Mouse (Mus musculus) lung, postnatal 25 days (tissue): Measurements from ENCODE around the gene Pglyrp2.
A peak's percentile ranks its signal among the peaks of the same experiment; 100 is the strongest.

ENCODE experiments used
- DNase-seq: peaks from one replicate; pipeline ENCODE4 v3.0.0; 2022; ENCODE audit warnings: low spot score

The Pglyrp2 gene

DNA sequence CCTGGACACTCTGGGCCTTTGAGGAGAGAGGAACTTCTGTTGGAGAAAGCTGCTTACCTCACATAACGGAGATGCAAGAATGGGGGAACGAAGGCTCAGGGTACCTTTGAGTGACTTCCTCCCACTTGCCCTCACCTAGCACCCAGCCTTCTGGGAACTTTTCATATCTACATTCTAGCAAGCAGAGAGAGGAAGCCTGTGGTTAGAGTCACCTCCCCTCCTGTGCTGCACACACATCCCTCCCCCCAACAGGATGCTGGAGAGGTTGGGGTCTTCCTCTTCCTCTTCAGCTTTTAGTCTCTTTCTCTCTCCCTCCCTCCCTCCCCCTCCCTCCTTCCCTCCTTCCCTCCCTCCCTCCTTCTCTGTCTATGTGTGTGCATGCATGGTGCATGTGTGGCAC is at the start of gene Pglyrp2:
TSS of gene Pglyrp2 (minus strand) at position 134 of the 400 bp plus-strand sequence.
- peak; percentile 27 for DNase-seq

DNA sequence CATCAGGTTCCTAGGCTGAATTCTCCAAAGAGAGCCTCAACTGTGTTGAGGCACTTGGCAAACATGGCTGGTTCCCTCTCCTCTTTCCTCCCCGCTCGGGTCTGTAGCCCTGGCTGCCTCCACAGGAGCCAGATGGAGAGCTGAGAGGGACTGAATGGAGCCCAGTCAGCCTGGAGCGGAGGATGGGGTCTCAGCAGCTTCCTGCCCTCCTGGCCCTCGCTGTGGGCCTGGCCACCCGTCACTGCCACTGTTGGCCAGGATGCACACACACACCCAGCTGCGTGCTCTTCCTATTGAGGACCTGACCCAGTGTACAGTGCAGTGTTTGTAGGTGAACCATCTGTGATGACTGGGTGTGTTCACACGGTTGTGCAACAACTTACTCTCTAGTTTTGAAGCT is 48.2 kb upstream of the Pglyrp2 start:
- no peak for DNase-seq

DNA sequence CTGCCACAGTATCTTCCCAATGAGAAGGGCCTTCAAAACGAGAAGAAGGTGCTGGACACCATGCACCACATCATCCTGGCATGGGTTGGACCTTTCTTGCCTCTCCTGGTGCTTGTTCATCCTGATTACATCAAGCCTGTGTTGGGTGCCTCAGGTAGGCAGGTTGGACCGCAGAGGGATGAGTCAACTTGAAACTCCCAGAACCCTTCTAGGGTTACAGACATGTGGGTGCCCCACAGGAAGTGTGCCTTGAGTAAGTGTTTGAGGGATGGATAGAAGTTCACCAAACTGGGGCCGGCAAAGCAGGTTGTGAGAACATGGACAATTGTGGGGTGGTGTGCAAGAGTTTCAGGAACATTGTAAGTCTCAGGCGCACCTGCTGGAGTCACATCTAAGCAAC is 46.8 kb upstream of the Pglyrp2 start:
- DNase-seq, result no peak

DNA sequence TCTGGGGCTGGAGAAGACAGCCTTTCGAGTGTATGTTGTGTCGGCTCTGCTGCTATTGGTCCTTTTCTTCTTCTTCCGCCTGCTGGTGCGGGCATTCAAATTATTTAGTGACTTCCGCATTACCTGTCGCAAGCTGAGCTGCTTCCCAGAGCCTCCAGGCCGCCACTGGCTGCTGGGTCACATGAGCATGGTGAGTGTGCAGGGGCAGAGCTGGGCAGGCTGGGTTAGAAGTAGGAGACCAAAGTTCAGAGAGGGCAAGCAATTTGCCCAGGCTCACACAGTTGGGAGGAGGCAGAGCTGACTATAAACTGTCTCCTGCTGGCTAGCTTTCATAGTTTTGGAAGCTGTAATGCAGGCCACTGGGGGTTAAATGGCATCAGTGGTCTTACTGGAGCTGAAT is 44.5 kb upstream of the Pglyrp2 start:
- DNase-seq, result no peak

DNA sequence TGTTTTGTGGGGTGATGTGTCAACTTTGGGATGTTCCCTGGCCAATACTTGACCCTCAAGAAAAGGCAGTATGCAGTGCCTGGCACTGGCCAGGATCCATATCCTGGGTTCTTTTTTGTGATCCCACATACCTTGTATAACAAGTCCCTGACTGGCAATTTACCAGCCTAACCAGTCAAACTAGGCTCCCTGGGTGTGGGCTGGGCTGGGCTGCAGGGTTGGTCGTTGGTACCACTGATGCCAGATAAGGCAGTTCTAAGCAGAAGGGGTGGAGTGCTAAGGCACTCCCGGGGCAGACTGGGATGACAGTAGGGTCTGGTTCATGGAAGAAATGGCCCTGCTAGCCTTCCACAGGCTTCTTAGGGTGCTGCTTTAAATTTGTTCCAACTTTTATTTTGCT is 31.0 kb upstream of the Pglyrp2 start:
- DNase-seq, result peak; percentile 12

DNA sequence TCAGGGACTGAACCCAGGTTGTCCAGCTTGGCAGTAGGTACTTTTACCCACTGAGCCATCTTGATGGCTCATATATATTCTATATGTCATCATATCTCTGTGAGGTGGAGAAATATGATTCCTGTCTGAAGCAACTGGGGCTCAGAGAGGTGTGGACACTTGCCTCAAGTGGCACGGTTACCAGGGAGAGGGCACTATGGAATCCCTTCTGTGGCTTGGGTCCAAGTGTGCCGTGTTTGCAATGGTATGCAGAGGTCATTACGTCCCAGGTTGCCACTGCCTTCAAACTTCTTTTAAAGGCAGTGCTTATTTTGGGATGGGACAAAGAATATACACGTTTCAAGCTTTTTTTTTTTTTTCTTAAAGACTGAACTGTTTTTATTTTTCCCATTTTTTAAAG is 30.2 kb upstream of the Pglyrp2 start:
- DNase-seq, result peak; percentile 59

DNA sequence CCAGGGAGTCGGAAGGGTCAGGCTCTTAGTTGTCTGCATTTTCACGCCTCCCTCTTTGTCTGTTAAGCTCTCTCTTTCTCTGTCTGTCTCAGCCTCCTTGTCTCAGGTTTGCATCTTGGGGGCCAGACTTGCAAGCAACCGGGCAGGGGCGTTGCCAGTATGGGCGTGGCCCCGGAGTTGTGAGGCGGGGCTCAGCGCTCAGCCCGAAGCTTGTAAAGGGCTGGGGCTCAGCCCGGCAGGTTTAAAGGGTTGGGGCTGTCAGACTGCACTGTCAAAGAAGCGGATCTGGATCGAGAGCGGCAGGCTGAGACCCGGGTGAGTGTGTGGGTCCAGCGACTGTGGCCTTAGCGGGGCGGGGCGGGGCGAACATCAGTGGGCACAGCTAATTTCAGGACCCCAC is 28.5 kb upstream of the Pglyrp2 start, which contains the start of gene Cyp4f39:
TSS of gene Cyp4f39 (plus strand) at position 242 of the 400 bp plus-strand sequence.
- peak; percentile 1 for DNase-seq

DNA sequence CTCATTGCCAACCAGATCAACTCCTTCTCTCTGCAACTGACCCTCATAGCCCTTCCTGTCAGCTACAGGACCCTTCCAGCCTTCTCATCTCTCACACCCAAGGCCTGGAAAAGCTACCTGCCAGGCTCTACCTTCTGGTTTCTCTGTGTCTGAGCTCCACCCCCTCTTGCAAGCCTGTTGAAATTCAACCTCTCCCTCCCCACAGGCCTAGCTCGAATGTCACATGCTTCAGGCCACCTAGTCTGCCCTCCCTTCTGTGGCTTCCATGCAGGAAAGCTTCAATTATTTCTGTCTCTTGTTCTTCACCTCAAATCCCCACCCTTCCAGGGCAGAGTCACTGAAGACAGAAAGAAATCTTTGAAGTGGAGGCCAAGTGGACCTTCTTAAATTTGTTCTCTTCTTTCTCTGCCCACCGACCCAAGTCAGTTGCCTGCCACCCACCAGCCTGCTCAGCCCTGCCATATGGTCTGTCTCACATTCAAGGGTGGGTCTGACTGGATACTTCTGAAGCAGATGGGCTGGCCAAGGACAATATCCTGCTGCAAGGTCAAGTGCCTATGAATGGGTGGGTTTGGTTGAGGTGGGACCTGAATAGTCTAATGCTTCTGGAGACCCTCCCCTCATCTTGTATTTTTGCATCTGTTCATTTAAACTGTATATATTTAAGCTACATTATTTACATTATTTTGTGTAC is 27.0 kb upstream of the Pglyrp2 start:
- no peak for DNase-seq

DNA sequence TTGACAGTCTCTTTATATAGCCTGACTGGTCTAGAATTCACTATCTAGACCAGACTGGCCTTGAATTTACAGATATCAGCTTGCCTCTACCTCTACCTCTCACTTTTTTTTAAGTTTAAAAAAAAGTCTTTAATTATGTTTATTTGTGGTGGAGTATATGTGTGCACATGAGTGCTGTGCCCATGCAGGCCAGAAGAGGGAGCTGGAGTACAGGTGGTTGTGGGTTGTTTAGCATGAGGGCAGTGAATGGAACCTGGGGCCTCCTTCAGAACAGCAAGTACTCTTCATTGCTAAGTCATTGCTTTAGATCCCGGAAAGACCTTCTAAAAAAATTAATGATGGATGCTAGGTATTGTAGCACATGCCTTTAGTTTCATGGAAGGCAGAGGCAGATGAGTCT is 25.1 kb upstream of the Pglyrp2 start:
- no peak for DNase-seq

DNA sequence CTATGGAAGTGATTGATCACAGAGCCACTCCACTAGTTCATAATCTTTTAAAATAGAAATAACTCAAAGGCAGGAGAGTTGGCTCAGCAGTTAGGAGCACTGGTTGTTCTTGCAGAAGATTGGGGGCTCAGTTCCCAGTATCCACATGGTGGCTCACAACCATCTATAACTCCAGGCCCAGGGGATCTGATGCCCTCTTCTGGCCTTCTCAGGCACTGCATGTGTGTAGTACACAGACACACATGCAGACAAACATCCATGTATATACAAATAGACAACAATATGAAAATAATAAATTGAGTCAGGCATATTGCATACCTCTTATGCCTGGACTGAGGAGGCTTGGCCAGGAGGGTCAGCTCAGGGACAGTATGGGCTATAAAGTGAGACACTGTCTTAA is 23.2 kb upstream of the Pglyrp2 start:
- DNase-seq, result no peak

DNA sequence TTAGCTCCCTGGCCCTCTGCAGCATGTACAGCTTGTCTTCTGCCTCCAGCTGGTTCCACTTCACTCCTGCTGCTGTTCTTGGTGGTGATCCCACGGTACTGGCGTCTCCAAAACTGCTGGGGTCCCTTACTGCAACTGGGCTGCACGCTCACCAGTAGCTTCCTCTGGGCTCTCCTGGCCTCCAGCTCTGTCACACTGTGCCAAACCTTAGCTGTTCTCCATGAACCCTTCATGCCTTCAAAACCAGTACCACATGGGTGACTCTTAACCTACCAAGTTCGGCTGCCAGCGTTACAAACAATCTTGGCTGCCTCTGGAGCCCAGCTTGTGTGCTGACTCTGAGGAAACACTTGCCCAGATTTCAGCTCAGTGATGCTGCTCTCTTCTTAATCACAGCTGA is 21.0 kb upstream of the Pglyrp2 start:
- no peak for DNase-seq

DNA sequence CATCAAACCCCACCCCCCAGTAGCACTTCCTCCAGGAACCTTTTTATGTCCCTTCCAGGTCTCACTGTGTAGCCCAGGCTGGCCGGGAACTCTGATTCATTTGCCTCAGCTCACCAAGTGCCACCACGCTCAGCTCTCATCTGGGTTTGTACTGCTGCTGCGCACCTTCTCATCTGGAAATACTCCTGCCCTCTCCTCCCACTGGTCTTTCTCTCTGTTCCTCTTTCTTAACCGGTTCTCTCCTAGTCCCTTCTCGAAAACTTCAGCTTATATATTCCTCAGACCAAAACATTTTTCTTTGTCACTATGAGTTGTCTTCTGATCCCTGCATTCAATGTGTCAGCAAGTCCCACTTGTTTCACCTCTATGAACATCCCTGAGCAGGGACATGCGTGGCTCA is 19.3 kb upstream of the Pglyrp2 start:
- DNase-seq, result no peak

DNA sequence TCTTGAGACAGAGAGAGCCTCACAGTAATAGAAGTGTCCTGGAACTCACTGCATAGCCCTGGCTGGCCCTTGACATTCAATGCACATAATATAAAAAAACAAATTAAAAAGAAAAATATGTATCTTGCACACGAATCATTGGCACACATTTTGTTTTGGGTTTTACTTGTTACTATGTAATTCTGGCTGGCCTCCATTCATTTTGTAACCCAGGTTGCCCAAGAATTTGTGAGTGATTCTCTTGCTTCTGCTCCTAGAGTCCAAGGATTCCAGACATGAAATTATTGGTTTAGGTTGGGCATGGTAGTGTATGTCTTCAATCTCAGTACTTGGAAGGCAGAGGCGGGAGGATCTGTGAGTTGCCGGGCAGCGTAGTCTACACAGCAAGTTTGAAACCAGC is 13.1 kb upstream of the Pglyrp2 start:
- no peak for DNase-seq

DNA sequence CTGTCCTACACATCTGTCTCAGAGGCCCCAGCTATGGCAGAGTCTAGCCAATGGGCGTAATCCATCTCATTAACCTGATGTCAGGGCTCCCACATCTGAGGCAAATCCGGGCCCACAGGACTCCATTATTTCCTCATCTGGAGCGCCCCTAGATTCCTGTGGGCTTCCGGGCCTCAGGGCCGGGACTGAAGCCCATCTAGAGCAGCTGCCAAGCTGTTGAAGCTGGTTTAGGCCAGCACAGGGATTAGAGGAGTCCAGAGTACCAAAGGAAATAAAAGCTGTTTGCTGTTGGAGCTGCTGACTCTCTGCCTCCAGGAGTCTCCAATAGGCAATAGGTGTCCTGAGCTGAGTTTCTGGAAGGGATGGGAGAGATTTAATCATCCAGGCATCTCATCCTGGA is 11.2 kb upstream of the Pglyrp2 start:
- no peak for DNase-seq

DNA sequence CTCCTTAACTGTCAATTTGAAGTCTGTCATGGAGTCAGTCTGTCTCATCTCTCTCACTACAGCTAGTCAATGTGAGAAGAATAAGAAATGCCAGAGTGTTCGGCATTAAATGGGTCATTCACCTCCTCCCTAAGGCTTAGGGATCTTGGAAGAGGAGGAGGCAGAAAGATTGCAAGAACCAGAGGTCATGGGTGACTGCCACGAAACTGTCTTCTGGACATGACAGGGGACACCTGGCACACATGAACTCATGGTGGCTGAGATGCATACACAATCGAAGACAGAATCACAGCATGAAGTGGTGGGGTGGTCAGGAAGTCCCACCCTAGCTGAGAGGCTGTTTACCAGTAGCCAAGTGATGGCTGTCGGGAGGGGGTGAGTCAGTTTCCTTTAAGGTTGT is 10.4 kb upstream of the Pglyrp2 start:
- DNase-seq, result no peak

DNA sequence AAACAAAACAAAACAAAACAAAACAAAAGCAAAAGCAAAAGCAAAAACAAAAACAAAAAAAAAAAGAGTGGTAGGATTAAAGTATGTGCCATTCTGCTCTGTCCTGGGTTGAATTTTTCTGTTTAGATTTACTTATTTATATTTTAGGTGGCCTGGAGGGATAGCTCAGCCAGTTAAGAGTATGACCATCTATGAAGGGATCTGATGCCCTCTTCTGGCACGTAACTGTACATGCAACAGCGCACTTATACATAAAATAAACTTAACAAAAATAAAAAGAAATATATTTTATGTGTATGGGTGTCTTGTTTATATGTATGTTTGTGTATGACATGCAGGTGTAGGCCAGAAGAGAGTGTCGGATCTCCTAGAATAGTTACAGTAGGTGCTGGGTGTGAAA is 8.0 kb upstream of the Pglyrp2 start:
- no peak for DNase-seq

DNA sequence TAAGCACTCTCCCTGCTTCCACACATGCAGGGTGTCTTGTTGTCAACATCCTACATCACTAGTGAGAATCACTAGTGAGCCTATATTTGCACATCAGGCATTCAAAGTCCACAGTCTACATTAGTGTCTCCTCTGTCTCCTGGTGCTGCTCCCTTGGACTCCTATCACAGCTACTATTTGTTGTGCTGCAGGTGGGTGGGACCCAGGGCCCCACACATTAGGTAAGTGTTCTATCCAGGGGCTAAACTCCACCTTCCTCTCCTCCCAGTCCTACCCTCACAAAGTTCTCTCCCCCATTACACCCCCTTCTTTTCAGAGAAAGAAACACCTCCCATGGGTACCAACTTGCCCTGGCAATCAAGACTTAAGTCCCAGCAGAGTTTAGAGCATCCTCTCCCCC is 2.6 kb upstream of the Pglyrp2 start:
- no peak for DNase-seq

DNA sequence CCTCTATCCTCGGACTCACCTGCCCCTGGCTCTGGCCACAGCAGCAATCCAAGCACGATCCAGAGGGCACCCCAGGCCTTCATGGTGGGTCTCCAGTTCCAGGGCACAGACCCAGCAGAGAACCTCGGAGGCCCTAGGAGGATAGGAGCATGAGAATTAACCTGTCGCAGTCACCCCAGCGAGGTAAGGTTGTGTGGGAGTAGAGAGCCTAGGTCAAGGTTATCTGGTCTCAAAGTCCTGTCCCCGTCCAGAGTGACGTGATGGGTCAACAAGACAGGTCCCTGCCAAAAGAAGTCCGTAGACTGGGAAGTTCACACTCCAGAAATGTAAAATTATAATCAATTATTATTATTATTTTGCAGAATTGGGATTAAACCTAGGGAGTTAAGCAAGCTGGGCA is 3.2 kb downstream of the Pglyrp2 start:
- no peak for DNase-seq

DNA sequence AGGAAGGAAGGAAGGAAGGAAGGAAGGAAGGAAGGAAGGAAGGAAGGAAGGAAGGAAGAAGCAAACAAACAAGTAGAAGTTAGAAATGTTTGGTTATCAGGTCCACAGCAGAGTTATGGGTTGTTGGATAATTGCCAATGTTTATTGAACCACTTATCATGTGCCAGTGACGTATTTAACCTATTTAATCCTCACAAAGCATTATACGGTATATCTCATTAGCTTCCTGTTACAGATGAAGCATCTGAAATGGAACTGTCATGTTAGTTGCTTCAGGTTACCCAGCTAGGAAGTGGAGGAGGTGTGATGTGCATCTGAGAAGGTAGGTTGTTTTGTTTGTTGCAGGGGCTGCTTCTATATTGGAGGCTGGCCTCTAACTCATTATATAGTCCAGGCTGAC is 4.0 kb downstream of the Pglyrp2 start:
- no peak for DNase-seq

DNA sequence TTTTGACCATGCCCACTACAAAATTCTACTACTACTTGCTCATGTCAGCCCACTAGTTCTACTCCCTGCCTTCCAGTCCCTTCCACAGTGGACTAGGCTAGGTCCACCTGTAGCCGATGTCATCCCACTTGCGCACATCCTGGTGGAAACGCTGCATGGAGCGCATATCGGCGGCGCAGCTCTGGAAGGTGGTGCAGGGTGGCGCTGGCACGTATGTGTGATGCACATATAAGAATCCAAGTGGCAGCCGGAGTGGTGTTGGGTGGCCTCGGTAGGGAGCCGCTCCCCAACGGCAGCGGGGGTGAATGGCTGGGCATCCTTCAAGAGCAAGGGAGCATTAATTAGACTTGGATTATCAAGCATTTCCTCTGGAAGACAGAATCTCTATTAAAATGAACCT is 7.2 kb downstream of the Pglyrp2 start:
- DNase-seq, result no peak

DNA sequence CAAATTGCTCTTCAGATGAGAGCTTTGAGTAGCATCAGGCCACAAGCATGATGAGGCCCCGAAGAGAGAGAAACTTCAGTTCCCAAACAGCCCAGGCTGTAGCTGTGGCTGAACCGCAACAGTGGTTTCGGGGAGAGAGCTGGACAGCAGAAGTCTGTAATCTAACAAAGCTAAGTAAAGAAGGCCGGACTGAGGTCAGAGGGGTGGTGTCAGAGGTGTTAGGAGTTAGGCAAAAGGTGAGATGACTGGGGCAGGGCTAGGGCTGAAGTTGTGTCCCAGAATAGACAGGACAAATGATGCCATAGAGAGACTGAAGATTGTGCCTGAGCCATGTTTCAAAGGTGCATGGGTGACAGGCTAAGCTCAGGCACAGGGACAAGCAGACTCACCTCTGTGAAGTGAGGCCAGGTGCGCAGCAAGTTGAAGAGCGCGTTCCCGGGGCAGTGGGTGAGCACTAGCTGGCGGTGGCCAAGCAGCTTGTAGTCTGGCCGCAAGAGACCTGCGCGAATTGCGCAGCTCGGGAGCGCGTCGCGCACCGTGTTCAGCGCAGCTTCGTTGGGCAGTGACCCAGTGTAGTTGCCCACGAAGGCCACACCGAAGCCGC is 8.4 kb downstream of the Pglyrp2 start:
- no peak for DNase-seq

DNA sequence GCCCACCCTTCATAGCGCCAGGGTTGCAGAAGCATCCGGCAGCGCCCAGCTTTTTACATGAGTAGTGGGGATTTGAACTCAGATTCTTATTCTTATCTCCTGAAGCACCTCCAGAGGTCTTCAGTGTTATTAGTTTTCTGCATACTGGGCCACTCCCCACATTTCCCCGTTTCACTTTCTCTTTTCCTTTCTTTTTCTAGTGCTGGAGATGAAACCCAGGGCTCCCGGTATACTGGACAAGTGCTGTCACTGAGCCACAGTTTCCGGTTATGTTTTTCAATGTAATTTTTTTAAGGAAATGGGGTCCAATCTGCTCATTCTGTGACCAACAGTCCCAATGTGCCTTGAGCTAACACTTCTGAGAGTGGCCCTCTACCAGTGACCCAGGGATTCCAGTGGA is 12.1 kb downstream of the Pglyrp2 start:
- DNase-seq, result no peak

DNA sequence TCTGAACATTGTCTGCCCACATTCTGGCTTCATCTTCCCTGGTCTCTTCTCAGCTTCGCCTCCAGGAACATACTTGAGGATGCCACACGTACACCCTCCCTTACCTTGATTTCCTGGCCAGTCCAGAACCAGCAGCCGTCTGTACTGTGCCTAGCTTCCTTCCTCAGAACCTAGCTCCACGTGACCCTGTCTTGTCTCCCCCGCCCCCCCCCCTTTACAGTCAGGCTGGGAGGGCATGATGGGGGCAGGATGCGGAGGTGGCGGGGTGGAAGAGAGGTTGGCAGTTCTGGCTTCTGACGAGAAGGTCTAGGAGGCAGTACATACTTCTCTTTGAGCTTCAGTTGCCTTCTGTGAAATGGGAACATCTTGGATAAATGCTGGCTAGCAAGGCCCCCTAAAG is 20.6 kb downstream of the Pglyrp2 start, which contains the start of gene Rasal3:
TSS of gene Rasal3 (minus strand) at position 167 of the 400 bp plus-strand sequence.
- peak; percentile 10 for DNase-seq

DNA sequence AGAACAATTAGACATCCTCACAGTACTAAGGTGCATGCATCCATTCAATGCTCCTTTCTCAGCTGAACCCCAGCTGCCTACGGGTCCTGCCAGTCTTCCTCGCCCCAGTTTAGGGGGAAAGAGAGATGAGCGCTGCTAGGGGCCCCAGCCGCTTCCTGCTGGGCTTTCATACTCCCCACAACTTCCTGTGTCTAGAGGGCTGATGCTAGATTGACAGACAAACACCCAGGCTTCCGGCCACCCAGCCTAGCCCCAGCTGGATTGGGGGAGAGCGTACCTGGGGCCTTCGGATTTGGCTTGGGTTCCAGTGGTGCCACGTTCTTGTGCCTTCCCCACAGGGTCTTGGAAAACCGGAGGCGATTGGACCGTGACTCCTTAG is 21.2 kb downstream of the Pglyrp2 start:
- peak; percentile 36 for DNase-seq
